Mouse (Mus musculus) small intestine, adult 10 weeks (tissue): Measurements from ENCODE around the gene Timm8b. TPM values are rescaled to one million over a fixed set of nuclear protein-coding genes. Genes with fewer than 3 reads are reported as not detected.

Experiments
- polyA plus RNA-seq: library from polyadenylated mRNA; stranded (reverse); fragments of 350-450 nt; fragmentation: Illumina TruSeq; extraction: RNeasy Lipid Tissue Mini Kit (QIAGEN cat#74804); gene quantifications from one replicate; pipeline ENCODE4 v1.2.3, GENCODE M21; 2014; ENCODE audit warnings: low replicate concordance

The Timm8b gene
- polyA plus RNA-seq = 92.0 TPM

GRCm38 (mm10) chr9:50603189-50603997, at the start of gene Timm8b, which contains the start of gene Sdhd:
Gene Timm8b, plus strand, starts transcription at chr9:50603910.
Gene Sdhd, minus strand, starts transcription at chr9:50603812.

GRCm38 (mm10) chr9:50554241-50555093, 49.2 kb upstream of the Timm8b start, which contains the start of gene Il18:
Gene Il18, plus strand, starts transcription at chr9:50554827.

GRCm38 (mm10) chr9:50555094-50555446, 48.6 kb upstream of the Timm8b start, which contains the start of gene Bco2:
Gene Bco2, minus strand, starts transcription at chr9:50555181.

GRCm38 (mm10) chr9:50561145-50561917, 42.4 kb upstream of the Timm8b start, which contains the start of gene Tex12:
Gene Tex12, minus strand, starts transcription at chr9:50561325.

GRCm38 (mm10) chr9:50616766-50617603, 13.3 kb downstream of the Timm8b start, which contains the start of the genes Pih1d2 and Nkapd1:
Gene Pih1d2, plus strand, starts transcription at chr9:50617321.
Gene Nkapd1, minus strand, starts transcription at chr9:50617464.

Other genes starting within 250 kb of the Timm8b start
- 1.9 TPM for gene Plet1, start 109.4 kb upstream of the Timm8b start, polyA plus RNA-seq
- gene Pts, start 75.2 kb upstream of the Timm8b start, polyA plus RNA-seq = 151 TPM
- gene Il18, start 49.1 kb upstream of the Timm8b start, polyA plus RNA-seq = 1,608 TPM
- 142 TPM for gene Bco2, start 48.7 kb upstream of the Timm8b start, polyA plus RNA-seq
- gene Tex12, start 42.6 kb upstream of the Timm8b start, polyA plus RNA-seq = 17.0 TPM
- 577 TPM for gene Sdhd, start 98 bp upstream of the Timm8b start, polyA plus RNA-seq
- gene Pih1d2, start 13.4 kb downstream of the Timm8b start, polyA plus RNA-seq = 1.4 TPM
- 92.4 TPM for gene Nkapd1, start 13.6 kb downstream of the Timm8b start, polyA plus RNA-seq
- gene Dlat, start 55.9 kb downstream of the Timm8b start, polyA plus RNA-seq = 120 TPM
- 2.3 TPM for gene Dixdc1, start 135.6 kb downstream of the Timm8b start, polyA plus RNA-seq
- 78.6 TPM for gene 2310030G06Rik, start 142.6 kb downstream of the Timm8b start, polyA plus RNA-seq
- gene Cryab, start 147.4 kb downstream of the Timm8b start, polyA plus RNA-seq = 1.9 TPM
- gene Hspb2, start 148.4 kb downstream of the Timm8b start, polyA plus RNA-seq = not detected
- gene Fdxacb1, start 164.3 kb downstream of the Timm8b start, polyA plus RNA-seq = 5.8 TPM
- gene Alg9, start 171.1 kb downstream of the Timm8b start, polyA plus RNA-seq = 6.5 TPM
- 77.2 TPM for gene 1110032A03Rik, start 171.6 kb downstream of the Timm8b start, polyA plus RNA-seq
- gene Ppp2r1b, start 241.4 kb downstream of the Timm8b start, polyA plus RNA-seq = 11.5 TPM